Mouse (Mus musculus): Measurements from ENCODE around the gene Bola1.

DNA sequence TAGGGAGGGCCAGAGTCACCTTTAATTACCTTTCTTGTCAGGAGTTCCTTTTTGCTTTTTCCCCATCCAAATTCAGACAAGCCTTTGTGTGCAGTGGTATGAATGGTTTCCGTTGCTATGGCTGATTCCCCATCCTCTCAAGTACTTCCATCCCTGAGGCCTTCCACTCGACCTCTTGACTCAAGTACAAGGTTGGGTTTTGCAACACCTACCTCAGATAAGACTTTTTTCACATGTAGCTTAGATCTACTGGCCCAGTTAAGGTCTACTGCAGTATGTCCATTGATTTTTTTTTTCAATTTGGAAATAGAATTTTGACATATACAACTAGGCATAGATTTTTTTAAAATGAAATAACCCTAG, 12.2 kb upstream of the Bola1 start:
- TF ChIP-seq POLR2A (IDR thresholded peaks at IDR 0.05; ENCODE audit: borderline replicate concordance, control insufficient read depth, low read depth, low read length) (no peak), CTCF (IDR thresholded peaks at IDR 0.05; ENCODE audit: control insufficient read depth, insufficient read depth, low read length) (no peak)

Measured in bone marrow, adult 2 months (tissue).